ENCODE assay signal across 21 mouse cellular contexts in genomic region chr3:130682183-130682582, GRCm38 (mm10). TPM values are rescaled to one million over a fixed set of nuclear protein-coding genes. Genes with fewer than 3 reads are reported as not detected.
A peak's percentile ranks its signal among the peaks of the same experiment; 100 is the strongest.
DNase-seq lines count a peak whose midpoint lies in the region; ATAC-seq lines count a peak whose summit lies in the region.
"Had no signal": no experiment of that assay in that cellular context is flagged by ENCODE, and none has a peak within 500 bp of the region (broad histone marks: within the 10 kb centered on the region; RNA-seq: fewer than 3 reads in every experiment).

No protein-coding gene starts in this region.

- H3K4me3 ChIP-seq in embryonic facial prominence, embryonic 15.5 days (replicated peaks), result no peak overlapping the region
- no peak overlapping the region for H3K4me3 ChIP-seq in stomach, embryonic 16.5 days (replicated peaks; ENCODE audit: low read length)
- H3K4me3 ChIP-seq: forebrain, embryonic 12.5 days; heart, adult 2 months; heart, embryonic 13.5 days; hindbrain, embryonic 13.5 days had no signal

- 77% methylated on average over 9 of the region's 9 CpGs for WGBS in embryonic facial prominence, embryonic 15.5 days
- 62% methylated on average over 9 of the region's 9 CpGs for whole genome bisulfite sequencing in stomach, embryonic 16.5 days

- no peaks in the 10 kb centered on the region for H3K4me1 ChIP-seq in embryonic facial prominence, embryonic 15.5 days
- no peaks in the 10 kb centered on the region for H3K4me1 ChIP-seq in stomach, embryonic 16.5 days (ENCODE audit: control insufficient read depth, insufficient read depth, low read length)
- H3K4me1 ChIP-seq: forebrain, embryonic 12.5 days; heart, embryonic 13.5 days; hindbrain, embryonic 13.5 days had no signal

- H3K27me3 ChIP-seq in embryonic facial prominence, embryonic 15.5 days, result no peaks in the 10 kb centered on the region
- no peaks in the 10 kb centered on the region for H3K27me3 ChIP-seq in stomach, embryonic 16.5 days (ENCODE audit: control insufficient read depth, insufficient read depth, low read length)
- H3K27me3 ChIP-seq: CH12.LX; forebrain, embryonic 12.5 days; hindbrain, embryonic 13.5 days; Patski had no signal

- H3K4me2 ChIP-seq in embryonic facial prominence, embryonic 15.5 days (replicated peaks), result no peak overlapping the region
- H3K4me2 ChIP-seq in stomach, embryonic 16.5 days (ENCODE audit: low read depth, low read length), result no peak overlapping the region
- H3K4me2 ChIP-seq: forebrain, embryonic 12.5 days; heart, embryonic 13.5 days; hindbrain, embryonic 13.5 days had no signal

- peak; percentile 59; the same call in 1 of the 2 replicates for ATAC-seq in frontal cortex, adult (ENCODE audit: low TSS enrichment)
- ATAC-seq in embryonic facial prominence, embryonic 15.5 days (ENCODE audit: insufficient number of reproducible peaks, low FRiP score, low TSS enrichment, low read depth), result peak; percentile 34
- 0 out of 2 replicates have a peak, but pooled peaks have one; percentile 39 for ATAC-seq in stomach, embryonic 16.5 days (ENCODE audit: insufficient read depth, low FRiP score)
- ATAC-seq: activated CD4-positive, CD25-positive, alpha-beta regulatory T cell, adult 4 months; inflammation-experienced regulatory T-cells, adult 6 months; intestine, postnatal 0 days; Patski had no signal

- no peak overlapping the region for H3K9ac ChIP-seq in embryonic facial prominence, embryonic 15.5 days
- H3K9ac ChIP-seq in stomach, embryonic 16.5 days (ENCODE audit: low read length), result no peak overlapping the region
- H3K9ac ChIP-seq: forebrain, embryonic 12.5 days; heart, embryonic 13.5 days; hindbrain, embryonic 13.5 days had no signal

- H3K27ac ChIP-seq in embryonic facial prominence, embryonic 15.5 days (replicated peaks), result no peak overlapping the region
- no peak overlapping the region for H3K27ac ChIP-seq in stomach, embryonic 16.5 days (ENCODE audit: low read length)
- H3K27ac ChIP-seq: forebrain, embryonic 12.5 days; heart, adult 2 months; heart, embryonic 13.5 days; hindbrain, embryonic 13.5 days had no signal

- H3K36me3 ChIP-seq in embryonic facial prominence, embryonic 15.5 days, result no peaks in the 10 kb centered on the region
- H3K36me3 ChIP-seq in stomach, embryonic 16.5 days (ENCODE audit: control insufficient read depth, insufficient read depth, low read length), result no peaks in the 10 kb centered on the region
- H3K36me3 ChIP-seq: forebrain, embryonic 12.5 days; heart, embryonic 13.5 days; hindbrain, embryonic 13.5 days had no signal

- no peak for DNase-seq in frontal cortex, postnatal 25 days (ENCODE audit: low spot score in 2 of 2)
- DNase-seq in heart, postnatal 4 days, result peak; percentile 17
- no peak for DNase-seq in heart, adult 8-10 months (ENCODE audit: low spot score)
- DNase-seq in adrenal gland, postnatal 14 days, result no peak
- DNase-seq: adrenal gland, postnatal 25 days; cerebellum, adult 2 months; cerebellum, postnatal 10 days; heart, adult 2 months; heart, postnatal 36 days; kidney, adult 8-10 months had no signal

- H3K9me3 ChIP-seq in embryonic facial prominence, embryonic 15.5 days (replicated peaks), result no peaks in the 10 kb centered on the region
- H3K9me3 ChIP-seq in stomach, embryonic 16.5 days (replicated peaks; ENCODE audit: control insufficient read depth, low read length), result no peaks in the 10 kb centered on the region
- H3K9me3 ChIP-seq: forebrain, embryonic 12.5 days; heart, embryonic 13.5 days; hindbrain, embryonic 13.5 days had no signal

RNA-seq across cellular contexts. Expression of gene Ostc, which starts 27.1 kb away (rescaled TPM):
- total RNA-seq in heart, postnatal 4 days (2021), result 10 to 100 TPM; 83.3 to 95.7 TPM
- total RNA-seq in heart, adult 8-10 months (2022), result 10 to 100 TPM; 42.7 to 52.9 (median 47.6) TPM
- polyA plus RNA-seq in embryonic facial prominence, embryonic 15.5 days (2015; fragmentation: Nextera tagmentation; extraction: Ambion mirVana), result 387 and 414 TPM in 2 replicates
- polyA plus RNA-seq in stomach, embryonic 16.5 days (2015; fragmentation: Nextera tagmentation; extraction: Ambion mirVana), result 396 and 400 TPM in 2 replicates
- 94.0 and 97.0 TPM in 2 replicates for total RNA-seq in adrenal gland, postnatal 14 days (2021)

RNA-seq across cellular contexts. Expression of gene Rpl34, which starts 48.0 kb away (rescaled TPM):
- total RNA-seq in heart, postnatal 4 days (2021), result 100 to 1,000 TPM; 578 to 602 TPM
- 100 to 1,000 TPM; 346 to 409 (median 368) TPM for total RNA-seq in heart, adult 8-10 months (2022)
- polyA plus RNA-seq in embryonic facial prominence, embryonic 15.5 days (2015; fragmentation: Nextera tagmentation; extraction: Ambion mirVana), result 948 and 971 TPM in 2 replicates
- polyA plus RNA-seq in stomach, embryonic 16.5 days (2015; fragmentation: Nextera tagmentation; extraction: Ambion mirVana), result 698 and 808 TPM in 2 replicates
- total RNA-seq in adrenal gland, postnatal 14 days (2021), result 654 and 801 TPM in 2 replicates
